Mouse (Mus musculus) heart, embryonic 14.5 days (tissue): ENCODE data around the gene Zp2. TPM values are rescaled to one million over a fixed set of nuclear protein-coding genes. Genes with fewer than 3 reads are reported as not detected.

Source experiments
- ATAC-seq: fragments of 200-750 bp; cut with Nextera tagmentation; 2 replicates; pipeline ENCODE4 v1.8.0; 2017; ENCODE audit warnings: low read depth, moderate TSS enrichment; ENCODE audit not compliant: insufficient number of reproducible peaks, insufficient read depth, low FRiP score
- H3K27ac ChIP-seq, 2 experiments: fragments of 200-500 bp in 1 of 2; fragments of 300-500 bp in 1 of 2; sonication (generic) in 1 of 2; replicated peaks in 1 of 2; 2 replicates each; pipeline ENCODE4 v1.5.1; 2012 to 2014; ENCODE audit warnings: low read depth in 2 of 2, low read length in 2 of 2, control low read depth in 1 of 2, mild to moderate bottlenecking in 1 of 2, mixed read lengths in 1 of 2; ENCODE audit not compliant: control insufficient read depth in 1 of 2, insufficient read depth in 1 of 2
- H3K27me3 ChIP-seq: fragments of 300-500 bp; sonication (generic); 2 replicates; pipeline ENCODE4 v1.6.1; 2014; ENCODE audit warnings: mild to moderate bottlenecking, low read length, control low read depth; ENCODE audit not compliant: control insufficient read depth, insufficient read depth
- H3K36me3 ChIP-seq: fragments of 300-500 bp; sonication (generic); 2 replicates; pipeline ENCODE4 v1.6.1; 2014; ENCODE audit warnings: mild to moderate bottlenecking, control low read depth, low read length, mixed read lengths; ENCODE audit not compliant: control insufficient read depth, insufficient read depth
- H3K4me1 ChIP-seq, 2 experiments: fragments of 200-500 bp in 1 of 2; fragments of 300-500 bp in 1 of 2; sonication (generic) in 1 of 2; 2 replicates each; pipeline ENCODE4 v1.6.1; 2012 to 2014; ENCODE audit warnings: low read length in 2 of 2, control low read depth in 1 of 2, mixed read lengths in 1 of 2; ENCODE audit not compliant: control insufficient read depth in 2 of 2, insufficient read depth in 2 of 2
- H3K4me2 ChIP-seq: fragments of 300-500 bp; sonication (generic); 2 replicates; pipeline ENCODE4 v1.6.1; 2014; ENCODE audit warnings: mild to moderate bottlenecking, low read length
- H3K4me3 ChIP-seq, 2 experiments: fragments of 200-500 bp in 1 of 2; fragments of 300-500 bp in 1 of 2; sonication (generic) in 1 of 2; 2 replicates each; pipeline ENCODE4 v1.5.1; 2012 to 2014; ENCODE audit warnings: low read length in 2 of 2, mild to moderate bottlenecking in 2 of 2, control low read depth in 1 of 2, low read depth in 1 of 2, moderate library complexity in 1 of 2; ENCODE audit not compliant: control insufficient read depth in 1 of 2, insufficient read depth in 1 of 2
- H3K9ac ChIP-seq: fragments of 300-500 bp; sonication (generic); 2 replicates; pipeline ENCODE4 v1.6.1; 2014; ENCODE audit warnings: mild to moderate bottlenecking, low read length
- H3K9me3 ChIP-seq: fragments of 300-500 bp; sonication (generic); 2 replicates; pipeline ENCODE4 v1.6.1; 2016; ENCODE audit warnings: low read length, control low read depth; ENCODE audit not compliant: control insufficient read depth
- WGBS: fragments of 180-500 bp; shearing (Covaris S2); extraction: QIAGEN DNeasy Blood & Tissue Kit; methylation state at CpG from one replicate; pipeline ENCODE4 v1.1.7; 2014; 5-methylcytosine and 5-hydroxymethylcytosine counted together
- polyA plus RNA-seq: library from polyadenylated mRNA; unstranded; fragments of >200 nt; fragmentation: Nextera tagmentation; extraction: Ambion mirVana; gene quantifications from 2 replicates; pipeline ENCODE4 v1.2.1, GENCODE M21; 2014

The Zp2 gene
- polyA plus RNA-seq, 1 experiment from 2014 or later, result not detected

- H3K4me2 ChIP-seq, result no peak overlapping the region
- H3K9me3 ChIP-seq, result no peaks in the 10 kb centered on the region
- no peaks in the 10 kb centered on the region for H3K36me3 ChIP-seq
- H3K4me1 ChIP-seq, result no peaks in the 10 kb centered on the region
- no peaks in the 10 kb centered on the region for H3K27me3 ChIP-seq
- no peak overlapping the region for H3K27ac ChIP-seq
- ATAC-seq, result no peak
- H3K4me3 ChIP-seq, result no peak overlapping the region
- no peak overlapping the region for H3K9ac ChIP-seq
- 84% methylated on average over 11 of the region's 11 CpGs for WGBS
Measured at GRCm38 (mm10) chr7:120163581-120164251, 18.6 kb upstream of the Zp2 start.

- H3K9ac ChIP-seq, result no peak overlapping the region
- no peaks in the 10 kb centered on the region for H3K36me3 ChIP-seq
- 32% methylated on average over 4 of the region's 4 CpGs for WGBS
- no peak for ATAC-seq
- H3K27ac ChIP-seq, result no peak overlapping the region
- H3K4me3 ChIP-seq, result no peak overlapping the region
- no peaks in the 10 kb centered on the region for H3K9me3 ChIP-seq
- no peak overlapping the region for H3K4me2 ChIP-seq
- H3K27me3 ChIP-seq, result no peaks in the 10 kb centered on the region
- no peaks in the 10 kb centered on the region for H3K4me1 ChIP-seq
Measured at GRCm38 (mm10) chr7:120158121-120158613, 13.1 kb upstream of the Zp2 start.

GRCm38 (mm10) chr7:120157575-120158061 lies 12.5 kb upstream of the Zp2 start:
- H3K9me3 ChIP-seq, result no peaks in the 10 kb centered on the region
- no peaks in the 10 kb centered on the region for H3K36me3 ChIP-seq
- H3K4me2 ChIP-seq, result no peak overlapping the region
- no peak overlapping the region for H3K4me3 ChIP-seq
- WGBS, result 54% methylated on average over 5 of the region's 5 CpGs
- H3K9ac ChIP-seq, result no peak overlapping the region
- no peak overlapping the region for H3K27ac ChIP-seq
- no peak for ATAC-seq
- no peaks in the 10 kb centered on the region for H3K27me3 ChIP-seq
- H3K4me1 ChIP-seq, result no peaks in the 10 kb centered on the region

- no peak overlapping the region for H3K4me3 ChIP-seq
- H3K27ac ChIP-seq, result no peak overlapping the region
- H3K9me3 ChIP-seq, result no peaks in the 10 kb centered on the region
- no peaks in the 10 kb centered on the region for H3K4me1 ChIP-seq
- WGBS, result 36% methylated on average over 2 of the region's 2 CpGs
- no peaks in the 10 kb centered on the region for H3K36me3 ChIP-seq
- H3K9ac ChIP-seq, result no peak overlapping the region
- H3K27me3 ChIP-seq, result no peaks in the 10 kb centered on the region
- no peak overlapping the region for H3K4me2 ChIP-seq
- no peak for ATAC-seq
Measured at GRCm38 (mm10) chr7:120156841-120157409, 11.8 kb upstream of the Zp2 start.

GRCm38 (mm10) chr7:120150898-120151297 lies 5.8 kb upstream of the Zp2 start:
- no peak overlapping the region for H3K27ac ChIP-seq
- H3K4me3 ChIP-seq, result no peak overlapping the region
- no peaks in the 10 kb centered on the region for H3K36me3 ChIP-seq
- H3K4me1 ChIP-seq, result no peaks in the 10 kb centered on the region
- no peaks in the 10 kb centered on the region for H3K9me3 ChIP-seq
- no peak for ATAC-seq
- no peak overlapping the region for H3K4me2 ChIP-seq
- WGBS, result 81% methylated on average over 2 of the region's 2 CpGs
- H3K27me3 ChIP-seq, result no peaks in the 10 kb centered on the region
- H3K9ac ChIP-seq, result no peak overlapping the region

GRCm38 (mm10) chr7:120150257-120150656 lies 5.2 kb upstream of the Zp2 start:
- H3K9me3 ChIP-seq, result no peaks in the 10 kb centered on the region
- H3K36me3 ChIP-seq, result no peaks in the 10 kb centered on the region
- no peak overlapping the region for H3K27ac ChIP-seq
- no peak overlapping the region for H3K9ac ChIP-seq
- WGBS, result 49% methylated on average over 3 of the region's 3 CpGs
- H3K27me3 ChIP-seq, result no peaks in the 10 kb centered on the region
- ATAC-seq, result no peak
- no peak overlapping the region for H3K4me2 ChIP-seq
- no peak overlapping the region for H3K4me3 ChIP-seq
- no peaks in the 10 kb centered on the region for H3K4me1 ChIP-seq

GRCm38 (mm10) chr7:120142743-120143142 lies 2.3 kb downstream of the Zp2 start:
- no peaks in the 10 kb centered on the region for H3K27me3 ChIP-seq
- H3K27ac ChIP-seq, result no peak overlapping the region
- no peaks in the 10 kb centered on the region for H3K9me3 ChIP-seq
- H3K36me3 ChIP-seq, result no peaks in the 10 kb centered on the region
- 0 out of 4 replicates have a peak, but pooled peaks cover 0 to 5% of the 10 kb centered on the region in 2 experiments for H3K4me1 ChIP-seq
- no peak for ATAC-seq
- no peak overlapping the region for H3K9ac ChIP-seq
- 64% methylated on average over 1 of the region's 1 CpGs for WGBS
- H3K4me2 ChIP-seq, result no peak overlapping the region
- no peak overlapping the region for H3K4me3 ChIP-seq
